Mouse (Mus musculus): ENCODE data around the gene Gm38392.
"Not testable (repeated sequence)": the region's sequence is repeated elsewhere in the genome, so short reads cannot be mapped to it uniquely, and the experiment has no call there.

Gm38392 gene

DNA sequence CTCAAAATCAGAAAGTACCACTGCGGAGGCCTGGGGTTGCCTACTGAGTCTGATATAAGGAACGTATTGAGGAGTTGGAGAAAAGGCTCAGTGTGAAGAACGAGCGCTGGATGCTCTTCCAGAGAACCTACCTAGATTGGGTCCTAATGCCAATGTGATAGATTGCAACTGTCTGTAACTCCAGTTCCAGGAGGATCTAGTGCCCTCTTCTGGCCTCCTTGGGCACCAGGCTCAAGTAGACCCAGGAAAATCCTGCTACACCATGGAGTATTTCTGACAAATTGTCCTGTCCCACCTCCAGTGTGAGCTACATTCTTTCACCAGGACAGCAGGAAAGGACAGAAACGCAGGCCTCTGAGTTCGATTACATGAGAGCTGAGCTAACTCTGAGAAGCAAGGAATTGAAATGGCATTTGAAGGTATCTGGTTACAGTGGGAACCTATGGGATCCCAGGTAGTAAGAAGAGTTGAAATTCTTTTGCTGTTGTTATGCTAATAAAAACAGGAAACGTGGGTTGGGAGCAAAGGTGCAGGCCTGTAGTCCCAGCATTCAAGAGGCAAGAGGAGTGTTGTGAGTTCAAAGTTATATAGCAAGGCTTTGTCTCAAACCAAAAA is 10.4 kb downstream of the Gm38392 start:
- in situ Hi-C loops (cut with MseI, MboI), result no loop called here

DNA sequence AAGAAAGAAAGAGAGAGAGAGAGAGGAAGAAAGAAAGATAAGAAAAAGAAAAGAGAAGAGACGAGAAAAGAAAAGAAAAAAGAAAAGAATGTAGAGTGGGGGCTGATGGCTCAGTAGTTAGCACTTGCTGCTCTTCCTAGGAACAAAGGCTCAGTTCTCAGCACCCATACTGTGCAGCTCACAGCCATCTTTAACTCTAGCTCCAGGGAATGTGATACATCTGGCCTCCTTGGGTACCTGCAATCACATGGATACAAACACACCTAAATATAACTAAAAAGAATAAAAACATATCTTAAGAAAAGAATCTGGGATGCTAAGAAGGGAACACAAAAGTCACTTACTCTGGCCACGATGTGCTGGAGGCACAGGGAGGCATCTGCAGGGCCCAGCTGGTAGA is 10.9 kb downstream of the Gm38392 start:
- in situ Hi-C loops (cut with MseI, MboI), result no loop called here

DNA sequence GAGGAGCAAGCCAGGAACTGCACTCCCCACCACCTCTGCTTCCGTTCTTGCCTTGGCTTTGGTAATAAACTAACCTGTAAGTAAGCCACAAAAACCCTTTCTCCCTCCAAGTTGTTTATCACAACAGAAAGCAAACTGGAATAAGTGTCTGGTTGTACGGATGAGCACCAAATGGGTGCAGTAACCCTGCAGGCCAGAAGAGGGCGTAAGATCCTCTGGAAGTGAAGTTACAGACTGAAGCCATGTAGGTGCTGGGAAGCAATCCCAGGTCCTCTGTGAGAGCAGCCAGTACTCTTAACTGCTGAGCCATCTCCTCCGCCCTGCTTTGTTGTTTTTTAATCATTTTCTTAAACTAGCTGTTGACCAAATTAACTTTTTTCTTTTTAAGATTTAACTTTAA is 13.0 kb downstream of the Gm38392 start:
- in situ Hi-C loops (cut with MseI, MboI), result no loop called here

DNA sequence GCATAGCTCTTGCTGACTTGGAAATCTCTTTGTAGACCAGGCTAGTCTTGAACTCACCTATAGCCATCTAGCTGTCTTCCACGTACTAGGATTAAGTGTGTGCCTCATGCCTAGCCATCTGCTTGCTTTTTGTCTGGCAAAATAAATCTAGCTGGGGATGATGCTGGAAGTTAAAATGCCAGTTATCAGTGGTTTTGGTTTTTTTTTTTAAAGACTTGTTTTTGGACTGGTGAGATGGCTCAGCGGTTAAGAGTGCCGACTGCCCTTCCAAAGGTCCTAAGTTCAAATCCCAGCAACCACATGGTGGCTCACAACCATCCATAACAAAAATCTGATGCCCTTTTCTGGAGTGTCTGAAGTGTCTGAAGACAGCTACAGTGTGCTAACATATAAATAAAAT is 15.2 kb downstream of the Gm38392 start:
- in situ Hi-C loops (cut with MseI, MboI), result no loop called here

DNA sequence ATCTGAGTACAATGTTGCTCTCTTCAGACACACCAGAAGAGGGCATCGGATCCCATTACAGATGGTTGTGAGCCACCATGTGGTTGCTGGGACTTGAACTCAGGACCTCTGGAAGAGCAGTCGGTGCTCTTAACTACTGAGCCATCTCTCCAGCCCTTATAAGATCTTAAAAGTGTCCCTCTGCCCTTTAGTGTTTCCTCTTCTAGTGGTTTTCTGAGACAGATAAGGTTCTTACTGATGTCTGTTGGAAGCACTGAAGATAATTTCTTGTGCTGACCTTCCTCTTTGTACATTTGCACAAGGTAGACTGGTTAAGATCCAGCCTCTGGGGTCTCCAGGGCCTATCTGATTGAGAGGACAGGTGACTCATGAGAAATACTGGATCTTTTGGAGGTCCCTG is 15.7 kb downstream of the Gm38392 start:
- in situ Hi-C loops (cut with MseI, MboI), result not testable (repeated sequence)

DNA sequence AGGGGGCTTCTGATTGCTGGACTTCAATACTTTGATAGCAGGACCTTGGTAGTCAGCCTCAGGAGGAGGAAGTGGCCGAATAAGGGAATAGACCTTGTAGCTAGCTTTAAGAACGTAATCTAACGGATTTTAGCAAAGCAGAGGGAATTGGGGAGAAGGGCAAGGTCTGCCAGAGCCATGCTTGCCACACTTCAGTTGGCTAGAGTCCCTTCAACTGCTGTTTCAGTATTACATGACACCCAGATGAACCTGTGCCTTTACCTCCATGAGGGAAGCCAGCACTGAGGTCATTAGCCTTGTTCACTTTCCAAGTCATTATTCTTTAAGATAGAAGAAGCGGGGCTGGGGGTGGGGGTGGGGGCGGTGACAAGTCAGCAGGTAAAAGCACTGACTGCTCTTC is 18.0 kb downstream of the Gm38392 start:
- in situ Hi-C loops (cut with MseI, MboI), result no loop called here

DNA sequence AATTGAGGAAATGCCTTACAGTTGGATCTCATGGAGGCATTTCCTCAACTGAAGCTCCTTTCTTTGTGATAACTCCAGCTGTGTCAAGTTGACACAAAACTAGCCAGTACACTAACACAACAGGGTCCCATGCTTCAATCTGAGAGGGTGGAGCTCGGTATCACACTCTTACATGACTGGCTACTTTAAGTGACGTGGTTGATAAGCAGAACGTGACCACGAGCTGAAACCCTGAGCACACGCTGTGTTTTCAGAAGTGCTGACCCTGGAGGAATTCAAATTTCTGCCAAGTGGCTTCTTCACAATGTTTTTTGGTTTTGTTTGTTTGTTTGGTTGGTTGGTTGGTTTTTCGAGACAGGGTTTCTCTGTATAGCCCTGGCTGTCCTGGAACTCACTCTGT is 19.0 kb downstream of the Gm38392 start:
- in situ Hi-C loops (cut with MseI, MboI), result not testable (repeated sequence)

DNA sequence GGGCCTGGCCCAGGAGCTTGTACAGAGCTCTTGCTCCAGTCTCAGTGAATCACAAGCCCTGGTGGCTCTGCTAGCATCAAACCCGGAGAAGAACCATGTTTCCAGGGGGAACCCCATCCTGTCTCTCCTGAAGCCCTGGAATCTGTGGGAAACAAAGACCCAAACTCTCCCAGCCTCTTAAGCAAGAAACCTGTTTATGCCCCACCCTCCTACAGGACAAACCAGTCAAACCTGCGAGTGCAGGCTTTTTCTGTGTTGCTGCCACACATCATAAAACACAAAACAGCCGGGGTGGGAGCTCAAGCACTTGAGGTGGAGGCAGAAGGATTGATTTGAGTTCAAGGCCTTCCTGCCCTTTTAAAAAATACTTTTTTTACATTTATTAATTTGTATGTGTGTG is 24.7 kb downstream of the Gm38392 start:
- in situ Hi-C loops (cut with MseI, MboI), result no loop called here

DNA sequence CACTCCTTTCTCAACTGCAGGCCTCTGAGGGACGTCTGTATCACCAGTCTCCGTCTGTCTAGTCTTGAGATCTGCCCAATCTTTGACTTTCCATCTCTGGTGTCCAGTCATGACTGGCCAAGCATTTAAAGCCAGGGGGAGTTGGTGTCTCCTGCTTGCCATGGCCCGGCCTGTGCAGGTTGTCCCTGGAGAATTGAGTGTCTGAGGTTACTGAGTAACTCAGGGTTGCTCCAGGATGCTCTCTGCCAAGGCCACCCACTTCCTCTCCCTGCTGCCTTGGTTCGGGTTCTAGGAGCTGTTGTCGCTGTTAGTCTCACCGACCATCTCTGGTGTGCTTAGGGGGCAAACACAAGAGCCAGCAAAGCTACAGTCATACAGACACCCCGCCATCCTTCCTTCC is 30.6 kb downstream of the Gm38392 start:
- in situ Hi-C loops (cut with MseI, MboI), result no loop called here

DNA sequence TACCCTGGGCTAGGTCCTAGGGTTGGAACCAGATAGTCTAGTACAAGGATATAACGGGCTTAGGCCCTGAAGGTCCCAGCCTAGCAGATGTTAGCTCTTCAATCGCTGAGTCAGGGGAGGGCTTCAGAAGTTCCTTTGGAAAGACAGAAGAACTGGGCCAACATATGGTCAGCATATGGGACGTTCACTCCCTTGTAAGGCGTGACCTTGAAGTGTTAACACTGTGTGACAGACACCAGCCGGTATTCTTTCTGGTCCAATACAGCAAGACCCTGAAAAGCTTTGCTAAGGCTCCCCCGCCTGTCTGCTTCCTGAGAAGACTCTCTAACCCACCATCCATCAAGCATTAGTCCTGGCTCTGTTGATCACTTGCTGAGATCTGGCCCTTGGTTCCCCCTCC is 31.1 kb downstream of the Gm38392 start:
- in situ Hi-C loops (cut with MseI, MboI), result no loop called here

DNA sequence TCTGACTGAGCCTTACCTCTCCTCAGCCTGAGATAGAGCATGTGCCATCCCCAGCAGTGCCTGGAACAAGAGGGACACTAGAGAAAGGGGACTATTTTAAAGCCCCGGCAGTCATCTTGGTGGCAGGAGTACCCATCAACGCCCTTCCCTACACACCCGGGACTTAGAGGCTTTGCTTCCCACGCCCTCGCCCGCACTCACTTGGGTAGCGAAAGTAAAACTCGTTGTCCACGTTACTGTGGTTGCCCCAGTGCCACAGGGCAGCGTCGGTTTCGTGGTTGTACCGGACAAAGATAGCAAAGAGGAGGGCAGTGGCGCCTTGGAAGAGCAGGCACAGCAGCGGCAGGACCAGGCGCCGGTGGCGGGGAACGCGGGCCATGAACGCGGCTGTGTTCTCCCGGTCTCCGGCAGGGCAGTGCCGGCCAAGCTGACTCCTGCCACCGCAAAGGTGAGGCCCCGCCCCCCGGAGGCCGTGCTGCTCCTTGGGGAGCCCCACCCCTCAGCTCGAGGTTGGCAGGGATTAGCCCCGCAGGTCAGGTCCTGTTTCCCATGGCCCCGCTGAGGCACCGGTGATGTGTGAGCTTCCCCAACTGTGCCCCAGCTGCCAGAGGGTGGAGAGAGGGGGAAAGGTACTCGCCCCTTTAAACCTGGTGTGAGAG is 32.6 kb downstream of the Gm38392 start, which contains the start of gene Rhbg:
Rhbg (minus strand) TSS at position 442 of the 659 bp plus-strand sequence.
- in situ Hi-C loops (cut with MseI, MboI), result no loop called here

DNA sequence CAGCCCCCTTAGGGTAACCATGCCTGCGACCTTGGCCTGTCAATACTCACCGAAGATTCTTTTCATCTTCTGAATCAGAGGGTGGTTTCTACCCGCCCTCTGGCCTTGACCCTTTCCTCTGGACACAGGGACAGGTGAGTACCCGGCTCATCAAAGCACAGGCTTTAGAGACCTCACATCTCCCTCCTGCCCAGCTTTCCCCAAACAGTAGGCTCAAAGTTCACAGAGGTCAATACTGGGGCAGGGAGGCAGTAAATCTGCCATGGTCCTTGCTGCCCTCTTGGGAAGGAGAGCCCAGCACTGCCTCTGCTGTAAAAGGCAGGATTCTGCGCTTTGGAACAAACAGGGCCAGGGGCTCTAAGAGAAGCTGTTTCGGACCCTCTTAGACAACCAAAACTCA is 34.3 kb downstream of the Gm38392 start:
- in situ Hi-C loops (cut with MseI, MboI), result no loop called here

DNA sequence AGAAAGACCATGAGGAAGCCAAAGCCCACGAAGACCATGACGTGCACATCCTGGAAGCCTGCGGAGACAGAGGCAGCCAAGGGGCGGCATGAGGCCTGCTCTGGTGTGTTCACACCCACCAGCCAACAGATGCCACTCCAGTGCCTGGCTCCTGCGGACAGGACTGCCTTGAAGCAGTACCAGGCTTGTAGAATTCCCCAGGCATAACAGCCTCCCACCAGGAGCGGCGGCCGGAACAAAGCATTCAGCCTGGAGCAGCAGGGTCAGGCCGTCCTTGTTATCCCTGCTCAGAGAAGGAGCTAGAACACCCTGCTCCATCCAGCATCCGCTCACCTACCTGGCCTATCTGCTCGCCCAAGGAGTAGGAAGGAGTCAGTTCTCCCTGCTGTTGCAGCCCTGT is 38.6 kb downstream of the Gm38392 start:
- in situ Hi-C loops (cut with MseI, MboI), result no loop called here

DNA sequence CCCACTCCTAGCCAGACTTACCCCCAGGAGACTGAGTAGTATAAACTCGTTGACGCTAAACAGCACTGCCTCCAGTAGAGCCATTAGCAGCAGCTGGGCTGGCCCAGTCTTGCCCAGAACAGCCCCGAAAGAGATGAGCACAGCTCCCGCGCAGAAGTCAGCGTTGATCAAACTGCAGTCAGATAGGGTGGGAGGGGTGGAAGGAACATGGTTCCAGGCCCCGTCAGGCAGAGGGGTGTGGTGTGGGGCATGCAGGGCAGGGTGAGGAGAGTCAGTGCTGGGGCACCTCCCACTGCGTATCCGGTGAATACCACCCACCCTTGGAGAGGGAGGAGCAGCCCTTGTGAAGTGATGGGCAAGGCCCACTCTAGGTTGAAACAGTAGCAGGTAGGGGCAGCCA is 39.3 kb downstream of the Gm38392 start:
- in situ Hi-C loops (cut with MseI, MboI), result no loop called here

DNA sequence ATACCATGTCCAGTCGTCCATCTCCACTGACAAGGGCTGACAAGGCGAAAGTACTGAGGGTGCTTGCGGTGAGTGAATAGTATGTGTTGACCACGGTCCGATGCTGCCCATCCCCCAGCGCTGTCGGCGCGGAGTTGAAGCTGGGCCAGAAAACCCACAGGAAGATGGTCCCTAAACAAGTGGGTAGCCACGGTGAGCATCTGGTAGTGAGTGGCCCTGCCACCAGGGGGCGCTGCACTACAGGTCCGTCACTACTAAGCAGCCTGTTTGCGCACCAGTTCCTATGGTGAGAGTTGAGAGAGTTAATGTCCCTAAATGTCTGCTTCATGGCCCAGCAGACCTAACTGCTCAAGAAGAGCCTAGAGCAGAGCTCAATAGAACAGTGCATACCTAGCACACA is 41.2 kb downstream of the Gm38392 start:
- in situ Hi-C loops (cut with MseI, MboI), result no loop called here

DNA sequence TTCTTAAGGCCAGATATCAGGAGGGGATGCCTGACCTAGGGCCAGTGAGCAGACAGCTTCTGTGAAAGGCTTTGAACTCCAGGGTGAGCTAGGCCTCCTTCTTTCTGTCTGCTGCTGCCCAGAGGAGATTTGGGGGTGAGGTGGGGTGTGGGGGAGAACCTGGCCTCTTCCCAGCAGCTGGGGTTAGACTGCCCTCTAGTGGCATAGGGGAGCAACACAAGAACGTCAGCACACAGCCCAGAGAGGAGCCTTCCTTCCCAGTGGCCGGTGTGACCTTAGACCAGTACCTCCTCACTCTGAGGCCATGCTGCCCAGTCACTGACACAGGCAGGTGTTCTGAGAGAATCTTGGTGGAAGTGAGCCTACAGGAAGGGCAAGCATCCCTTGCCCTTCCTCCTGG is 42.9 kb downstream of the Gm38392 start:
- in situ Hi-C loops (cut with MseI, MboI), result no loop called here

DNA sequence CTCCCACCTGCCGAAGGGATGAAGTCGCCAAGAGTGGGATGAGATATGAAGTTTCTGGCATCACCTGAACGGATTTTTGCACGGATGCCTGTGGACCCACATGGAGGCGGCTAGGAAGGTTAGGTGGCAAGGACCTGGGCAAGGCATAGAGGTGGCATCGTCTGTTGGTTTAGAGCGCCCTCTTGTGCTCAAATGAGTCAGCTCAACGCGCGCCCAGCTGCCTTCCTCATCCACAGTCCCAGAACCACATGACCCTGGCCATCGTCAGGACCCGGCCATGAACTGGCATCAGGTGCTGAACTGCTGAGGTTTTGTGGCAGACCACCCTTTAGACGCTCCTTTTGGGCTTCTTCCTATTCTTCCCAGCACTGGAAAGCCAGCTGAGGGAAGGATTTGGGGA is 44.5 kb downstream of the Gm38392 start:
- in situ Hi-C loops (cut with MseI, MboI), result no loop called here

DNA sequence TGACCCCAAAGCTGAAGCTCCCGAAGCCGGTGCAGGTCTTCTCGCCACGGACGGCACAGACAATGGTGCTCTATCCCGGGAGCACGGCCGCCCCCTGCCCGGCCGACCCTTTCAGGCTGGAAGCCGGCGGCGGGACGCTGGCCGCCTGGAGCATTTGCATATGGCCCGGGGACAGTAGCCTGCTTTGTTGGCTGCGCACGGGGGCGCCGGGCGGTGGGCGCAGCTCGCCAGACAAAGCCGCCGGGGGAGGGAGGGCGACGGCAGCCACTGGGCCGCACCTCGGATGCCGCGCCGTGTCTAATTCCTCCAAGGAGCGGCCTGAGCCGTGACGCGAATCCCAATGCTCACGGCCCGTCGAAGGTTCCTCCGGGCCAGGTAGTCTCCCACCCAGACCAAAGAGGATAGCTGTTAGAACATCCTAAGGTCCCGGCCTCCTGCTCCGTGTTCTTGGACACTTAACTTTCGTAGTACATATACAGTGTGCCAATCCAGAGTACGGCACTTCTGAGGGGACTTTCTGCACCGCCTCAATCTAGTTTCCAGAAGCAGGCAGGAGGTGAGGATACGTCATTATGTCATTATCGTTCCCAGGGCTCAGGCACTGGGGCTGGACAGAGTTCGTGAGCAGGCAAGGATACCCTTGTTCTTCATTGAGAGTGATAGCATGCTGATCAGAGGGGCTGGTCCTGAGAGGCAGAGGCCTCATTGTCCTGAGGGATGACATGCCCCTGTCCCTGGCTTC is 45.8 kb downstream of the Gm38392 start:
- in situ Hi-C loops (cut with MseI, MboI), result no loop called here

DNA sequence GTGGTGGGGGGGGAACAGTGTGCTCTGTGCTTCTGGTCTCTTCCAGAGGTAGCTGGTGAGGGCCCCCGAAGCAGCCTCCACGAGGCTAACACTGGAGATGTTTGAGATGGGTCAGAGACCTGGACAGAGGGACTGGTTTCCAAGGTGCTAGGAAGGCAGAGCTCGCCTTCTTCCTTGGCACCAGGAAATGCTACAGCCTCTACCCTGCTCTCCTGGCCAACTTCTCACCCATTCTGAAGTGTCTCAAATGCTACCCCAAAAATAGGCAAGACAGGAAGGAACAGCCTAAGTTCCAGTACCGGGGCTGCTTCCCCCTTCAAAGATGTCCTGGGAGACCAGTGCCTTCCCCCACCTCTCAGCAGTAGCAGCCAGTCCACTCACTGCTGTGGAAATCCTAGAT is 47.6 kb downstream of the Gm38392 start:
- in situ Hi-C loops (cut with MseI, MboI), result no loop called here

DNA sequence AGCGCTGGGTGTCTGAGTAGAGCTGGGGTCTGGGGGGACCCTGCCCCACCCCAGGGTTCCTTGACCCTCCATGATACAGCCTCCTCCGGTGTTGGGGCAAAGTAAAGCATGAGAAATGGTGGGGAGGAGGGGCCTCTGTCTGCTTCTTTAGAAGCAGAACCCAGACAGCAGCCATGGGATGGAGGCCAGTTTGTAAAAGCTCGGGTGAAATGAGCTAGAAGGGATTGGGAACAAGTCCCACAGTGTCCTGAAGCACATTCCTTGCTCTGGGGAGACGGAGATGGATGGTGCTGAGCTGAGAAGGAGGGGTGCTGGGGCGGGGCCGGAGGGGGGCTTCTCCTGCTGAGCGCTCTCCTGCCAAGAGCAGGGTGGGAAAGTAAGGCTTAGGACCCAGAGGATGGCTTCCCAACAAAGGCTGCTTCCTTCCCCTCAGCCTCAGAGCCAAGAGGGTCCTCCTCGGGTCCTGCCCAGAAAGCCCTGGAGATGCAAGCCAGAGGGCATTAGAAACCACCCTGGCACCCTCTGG is 48.1 kb downstream of the Gm38392 start:
- in situ Hi-C loops (cut with MseI, MboI), result no loop called here

DNA sequence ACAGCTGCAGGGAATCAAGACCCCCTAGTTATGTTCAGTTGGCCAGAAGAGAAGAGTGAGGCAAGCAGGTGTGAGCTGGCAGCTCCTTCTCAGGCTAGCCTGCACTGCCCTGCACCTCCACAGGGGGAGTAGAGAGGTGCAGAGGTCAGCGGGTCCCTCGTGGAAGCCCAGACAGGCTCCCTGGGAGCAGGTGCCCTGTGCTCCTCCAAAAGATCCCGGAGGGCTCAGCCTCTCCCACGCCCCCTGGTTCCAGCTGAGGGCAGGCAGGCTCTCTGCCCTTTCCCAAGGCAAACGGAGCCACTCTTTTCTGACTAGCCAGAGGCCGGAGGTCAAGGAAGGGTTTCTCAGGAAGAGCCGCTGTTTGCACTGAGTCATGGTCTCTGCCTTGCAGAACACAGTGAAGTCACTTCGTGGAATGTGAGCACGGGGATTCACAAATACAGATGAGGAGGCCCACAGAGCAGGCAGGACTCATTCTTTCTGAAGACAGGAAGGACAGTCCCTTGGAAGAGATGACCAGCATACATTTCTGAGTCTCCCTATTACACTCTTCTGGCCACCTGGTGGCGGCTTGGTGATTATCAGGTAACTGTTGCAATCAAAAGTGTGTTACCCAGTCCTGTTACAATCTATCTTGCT is 49.3 kb downstream of the Gm38392 start:
- in situ Hi-C loops (cut with MseI, MboI), result no loop called here

DNA sequence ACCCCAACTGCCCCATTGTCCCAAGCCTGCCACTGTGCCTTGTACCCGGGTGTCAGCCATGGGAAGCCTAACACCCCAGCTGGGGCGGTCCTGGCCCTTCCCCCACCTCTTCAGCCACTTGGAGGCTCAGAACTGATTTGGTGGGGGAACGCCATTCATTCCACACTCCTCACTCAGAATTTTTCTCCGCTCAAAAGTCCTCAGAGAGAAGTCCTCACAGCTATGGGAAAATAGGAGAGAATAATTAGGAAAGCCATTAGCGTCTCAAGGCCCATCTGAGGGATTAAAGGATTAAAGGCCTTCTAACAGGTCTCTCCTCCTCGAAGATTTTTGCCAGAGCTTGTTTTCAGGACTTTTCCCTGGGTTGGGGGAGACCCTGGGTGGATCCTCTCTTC is 49.9 kb downstream of the Gm38392 start:
- in situ Hi-C loops (cut with MseI, MboI), result no loop called here

Data from mouse trophoblast stem cell (cell line).